In genomic region chr11:89265080-89265479, GRCm38 (mm10) we compare ENCODE assay signal across 26 mouse cellular contexts. TPM values are rescaled to one million over a fixed set of nuclear protein-coding genes. Genes with fewer than 3 reads are reported as not detected.
"Had no signal": no experiment of that assay in that cellular context is flagged by ENCODE, and none has a peak within 500 bp of the region (broad histone marks: within the 10 kb centered on the region; RNA-seq: fewer than 3 reads in every experiment).

No protein-coding gene starts in this region.

- H3K4me2 ChIP-seq: liver, embryonic 13.5 days; lung, embryonic 15.5 days; neural tube, embryonic 13.5 days; stomach, embryonic 15.5 days had no signal

- H3K9ac ChIP-seq: liver, embryonic 13.5 days; lung, embryonic 15.5 days; neural tube, embryonic 13.5 days; stomach, embryonic 15.5 days had no signal

- H3K27ac ChIP-seq: hindbrain, postnatal 0 days; layer of hippocampus, adult 2 months; left cerebral cortex, adult 2 months; liver, embryonic 13.5 days; lung, embryonic 15.5 days; macrophage; neural tube, embryonic 13.5 days; stomach, embryonic 15.5 days had no signal

- H3K36me3 ChIP-seq: liver, embryonic 13.5 days; lung, embryonic 15.5 days; neural tube, embryonic 13.5 days; stomach, embryonic 15.5 days had no signal

- H3K27me3 ChIP-seq: liver, embryonic 13.5 days; lung, embryonic 15.5 days; neural tube, embryonic 13.5 days; stomach, embryonic 15.5 days had no signal

- H3K9me3 ChIP-seq: liver, embryonic 13.5 days; lung, embryonic 15.5 days; neural tube, embryonic 13.5 days; stomach, embryonic 15.5 days had no signal

- DNase-seq: kidney, adult 18-20 months; layer of hippocampus, postnatal 36 days; liver, embryonic 13.5 days; lung, postnatal 14 days; midbrain, embryonic 14.5 days; retina, postnatal 1 day; right cerebral cortex, postnatal 25 days; spleen, adult 18-20 months; thymus, adult 18-20 months; thymus, postnatal 36 days had no signal

- H3K4me1 ChIP-seq: liver, embryonic 13.5 days had no signal

- H3K4me3 ChIP-seq: layer of hippocampus, adult 2 months; left cerebral cortex, adult 2 months; liver, embryonic 13.5 days; lung, embryonic 15.5 days; myocyte; neural tube, embryonic 13.5 days; stomach, embryonic 15.5 days had no signal

- ATAC-seq: hindbrain, postnatal 0 days; inflammation-experienced regulatory T-cells, adult 6 months; intestine, embryonic 16.5 days had no signal

RNA-seq across cellular contexts. Expression of gene Nog, which starts 37.1 kb away (rescaled TPM):
- total RNA-seq: liver, adult 2 months; megakaryocyte, adult 5-6 weeks; monocyte, adult 5-6 weeks; neutrophil, adult 5-6 weeks had no signal
- polyA plus RNA-seq: inflammation-experienced regulatory T-cells, adult 6 months; liver, adult 2 months; liver, embryonic 13.5 days; liver, embryonic 16.5 days; macrophage; testis, adult 2 months had no signal
